ENCODE assay signal across 8 mouse cellular contexts in genomic region chr2:115852615-115853014, GRCm38 (mm10).
DNase-seq lines count a peak whose midpoint lies in the region; ATAC-seq lines count a peak whose summit lies in the region.

No protein-coding gene starts in this region.

- ATAC-seq in hindbrain, embryonic 12.5 days (ENCODE audit: low FRiP score) = peak; percentile 53
- peak; percentile 60 for ATAC-seq in neural tube, embryonic 12.5 days (ENCODE audit: low FRiP score, low read depth)

- H3K27ac ChIP-seq in forebrain, embryonic 10.5 days = peak overlapping the region; percentile 62; the same call in 1 of the 2 replicates
- H3K27ac ChIP-seq in hindbrain, embryonic 12.5 days = peak overlapping the region; percentile 79
- no peak overlapping the region for H3K27ac ChIP-seq in neural tube, embryonic 12.5 days

- no peaks in the 10 kb centered on the region for H3K9me3 ChIP-seq in forebrain, embryonic 10.5 days
- no peaks in the 10 kb centered on the region for H3K9me3 ChIP-seq in hindbrain, embryonic 12.5 days (replicated peaks)
- H3K9me3 ChIP-seq in neural tube, embryonic 12.5 days = no peaks in the 10 kb centered on the region

- no peaks in the 10 kb centered on the region for H3K36me3 ChIP-seq in forebrain, embryonic 10.5 days (replicated peaks)
- H3K36me3 ChIP-seq in hindbrain, embryonic 12.5 days = no peaks in the 10 kb centered on the region
- H3K36me3 ChIP-seq in neural tube, embryonic 12.5 days = no peaks in the 10 kb centered on the region

- peak overlapping the region; percentile 48 for H3K4me3 ChIP-seq in forebrain, embryonic 10.5 days
- H3K4me3 ChIP-seq in hindbrain, embryonic 12.5 days = peak overlapping the region; percentile 25
- peak overlapping the region; percentile 27 for H3K4me3 ChIP-seq in neural tube, embryonic 12.5 days

- peaks cover 84% of the 10 kb centered on the region for H3K27me3 ChIP-seq in forebrain, embryonic 10.5 days (ENCODE audit: poor library complexity, severe bottlenecking)
- H3K27me3 ChIP-seq in hindbrain, embryonic 12.5 days = peaks cover 32% of the 10 kb centered on the region
- H3K27me3 ChIP-seq in neural tube, embryonic 12.5 days (replicated peaks) = peaks cover 21% of the 10 kb centered on the region

- peaks cover 55% of the 10 kb centered on the region for H3K4me1 ChIP-seq in forebrain, embryonic 10.5 days
- peaks cover 31% of the 10 kb centered on the region for H3K4me1 ChIP-seq in hindbrain, embryonic 12.5 days
- peaks cover 22% of the 10 kb centered on the region for H3K4me1 ChIP-seq in neural tube, embryonic 12.5 days

- WGBS in forebrain, embryonic 10.5 days = under 1% methylated on average over 22 of the region's 22 CpGs
- WGBS in hindbrain, embryonic 12.5 days = under 1% methylated on average over 22 of the region's 22 CpGs
- 1% methylated on average over 22 of the region's 22 CpGs for WGBS in neural tube, embryonic 12.5 days

- DNase-seq in right cerebral cortex, postnatal 10 days (ENCODE audit: low spot score in 2 of 2) = peak; percentile 75 to 76
- no peak for DNase-seq in right cerebral cortex, postnatal 25 days
- DNase-seq in forebrain, embryonic 10.5 days (ENCODE audit: extremely low spot score, low spot score) = peak; percentile 58
- peak; percentile 44 to 52 for DNase-seq in left cerebral cortex, postnatal 36 days (ENCODE audit: low spot score in 2 of 2)
- DNase-seq in thymus, postnatal 14 days = no peak
- no peak for DNase-seq in thymus, postnatal 36 days

- peak overlapping the region; percentile 20; the same call in 1 of the 2 replicates for H3K9ac ChIP-seq in hindbrain, embryonic 12.5 days
- H3K9ac ChIP-seq in neural tube, embryonic 12.5 days = peak overlapping the region; percentile 29

- H3K4me2 ChIP-seq in hindbrain, embryonic 12.5 days (replicated peaks) = peak overlapping the region; percentile 55
- H3K4me2 ChIP-seq in neural tube, embryonic 12.5 days (replicated peaks) = peak overlapping the region; percentile 62

- intact Hi-C loops in left cerebral cortex, postnatal 36 days (cut with DNase I) = loop anchor here (10.0 kb wide), 3 partner anchors 588 to 1228 kb away; no protein-coding TSS in a partner anchor

Comparison
In these comparisons a context has a peak if more than half of its experiments do, and no peak if none do; other contexts are left out.
1. DNase-seq: peak in right cerebral cortex, postnatal 10 days (2 of 2), forebrain, embryonic 10.5 days (single experiment) and left cerebral cortex, postnatal 36 days (2 of 2); none in right cerebral cortex, postnatal 25 days (single experiment), thymus, postnatal 14 days (single experiment) and thymus, postnatal 36 days (0 of 2).
2. Peak in every context shown above with its lines, with median percentiles within 50 percentile points of each other: H3K4me3 ChIP-seq.